Mouse (Mus musculus) lung, embryonic 14.5 days (tissue): Measurements from ENCODE around the gene Zfx. TPM values are rescaled to one million over a fixed set of nuclear protein-coding genes. Genes with fewer than 3 reads are reported as not detected.

Experiments used
- ATAC-seq: fragments of 200-750 bp; cut with Nextera tagmentation; 2 replicates; pipeline ENCODE4 v1.8.0; 2017; ENCODE audit warnings: mild to moderate bottlenecking, moderate TSS enrichment, moderate library complexity; ENCODE audit not compliant: insufficient read depth
- DNase-seq: peaks from one replicate; pipeline ENCODE4 v3.0.0-alpha.2; 2015
- H3K27ac ChIP-seq: fragments of 300-500 bp; sonication (generic); 2 replicates; pipeline ENCODE4 v1.5.1; 2014; ENCODE audit warnings: low read depth, mild to moderate bottlenecking, moderate library complexity
- H3K27me3 ChIP-seq: fragments of 300-500 bp; sonication (generic); 2 replicates; pipeline ENCODE4 v1.6.1; 2014; ENCODE audit warnings: low read length, control low read depth; ENCODE audit not compliant: insufficient read depth
- H3K36me3 ChIP-seq: fragments of 300-500 bp; sonication (generic); 2 replicates; pipeline ENCODE4 v1.6.1; 2014; ENCODE audit warnings: control low read depth; ENCODE audit not compliant: insufficient read depth
- H3K4me1 ChIP-seq: fragments of 300-500 bp; sonication (generic); 2 replicates; pipeline ENCODE4 v1.6.1; 2014; ENCODE audit warnings: antibody characterized with exemption, control low read depth; ENCODE audit not compliant: insufficient read depth
- H3K4me2 ChIP-seq: fragments of 300-500 bp; sonication (generic); 2 replicates; pipeline ENCODE4 v1.6.1; 2014; ENCODE audit warnings: mild to moderate bottlenecking
- H3K4me3 ChIP-seq: fragments of 300-500 bp; sonication (generic); 2 replicates; pipeline ENCODE4 v1.5.1; 2014; ENCODE audit warnings: low read depth, low read length
- H3K9ac ChIP-seq: fragments of 300-500 bp; sonication (generic); 2 replicates; pipeline ENCODE4 v1.6.1; 2014
- H3K9me3 ChIP-seq: fragments of 300-500 bp; sonication (generic); 2 replicates; pipeline ENCODE4 v1.6.1; 2016; ENCODE audit warnings: low read depth, low read length, control low read depth
- CTCF ChIP-seq: IDR thresholded peaks from 2 replicates; pipeline ENCODE4 v1.5.1; 2016; ENCODE audit warnings: antibody characterized with exemption, low read depth
- WGBS: fragments of 180-500 bp; shearing (Covaris S2); extraction: QIAGEN DNeasy Blood & Tissue Kit; methylation state at CpG from one replicate; pipeline ENCODE4 v1.1.7; 2014; 5-methylcytosine and 5-hydroxymethylcytosine counted together
- polyA plus RNA-seq: library from polyadenylated mRNA; unstranded; fragments of >200 nt; fragmentation: Nextera tagmentation; extraction: Ambion mirVana; gene quantifications from 2 replicates; pipeline ENCODE4 v1.2.1, GENCODE M21; 2014

Zfx gene
- polyA plus RNA-seq, 1 experiment from 2014 or later, result 37.5 TPM

- no peak for ATAC-seq
- no peak for DNase-seq
- H3K4me1 ChIP-seq, result no peaks in the 10 kb centered on the region
- 0 out of 2 replicates have a peak, but pooled peaks cover 14% of the 10 kb centered on the region for H3K27me3 ChIP-seq
- 70% methylated on average over 4 of the region's 4 CpGs for WGBS
- TF ChIP-seq CTCF, result no peak
- H3K9me3 ChIP-seq, result no peaks in the 10 kb centered on the region
- H3K36me3 ChIP-seq, result no peaks in the 10 kb centered on the region
- no peak overlapping the region for H3K4me3 ChIP-seq
- no peak overlapping the region for H3K4me2 ChIP-seq
- H3K9ac ChIP-seq, result no peak overlapping the region
- H3K27ac ChIP-seq, result no peak overlapping the region
Measured at GRCm38 (mm10) chrX:94135084-94135483, 11.6 kb upstream of the Zfx start.

DNA sequence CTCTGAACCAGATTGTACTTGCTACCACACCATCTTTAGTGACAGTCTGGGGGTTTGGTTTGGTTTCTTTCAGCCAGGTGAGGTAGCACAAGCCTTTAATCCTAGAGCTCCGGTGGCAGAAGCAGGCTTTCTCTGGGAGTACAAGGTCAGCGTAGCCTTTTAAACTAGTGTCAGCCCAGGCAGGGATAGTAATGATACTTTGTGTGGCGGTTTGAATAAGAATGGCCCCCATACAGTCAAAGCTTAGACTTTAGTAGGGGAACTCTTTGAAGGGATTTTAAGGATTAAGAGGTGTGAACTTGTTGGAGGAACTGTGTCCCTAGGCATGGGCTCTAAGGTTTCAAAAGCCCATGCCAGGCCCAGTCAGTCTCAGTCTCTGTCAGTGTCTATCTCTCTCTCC is 10.0 kb upstream of the Zfx start:
- H3K36me3 ChIP-seq, result no peaks in the 10 kb centered on the region
- H3K9me3 ChIP-seq, result no peaks in the 10 kb centered on the region
- no peaks in the 10 kb centered on the region for H3K4me1 ChIP-seq
- no peak for TF ChIP-seq CTCF
- WGBS, result 48% methylated on average over 3 of the region's 3 CpGs
- no peak overlapping the region for H3K27ac ChIP-seq
- DNase-seq (no peak), ATAC-seq (no peak)
- no peak overlapping the region for H3K4me3 ChIP-seq
- H3K4me2 ChIP-seq, result no peak overlapping the region
- H3K9ac ChIP-seq, result no peak overlapping the region
- H3K27me3 ChIP-seq, result 0 out of 2 replicates have a peak, but pooled peaks cover 14% of the 10 kb centered on the region

GRCm38 (mm10) chrX:94132239-94132638 is 8.7 kb upstream of the Zfx start:
- no peak overlapping the region for H3K27ac ChIP-seq
- 55% methylated on average over 3 of the region's 3 CpGs for WGBS
- no peak overlapping the region for H3K4me2 ChIP-seq
- ATAC-seq (no peak), DNase-seq (no peak)
- H3K9ac ChIP-seq, result no peak overlapping the region
- no peaks in the 10 kb centered on the region for H3K4me1 ChIP-seq
- TF ChIP-seq CTCF, result no peak
- H3K4me3 ChIP-seq, result no peak overlapping the region
- no peaks in the 10 kb centered on the region for H3K9me3 ChIP-seq
- 0 out of 2 replicates have a peak, but pooled peaks cover 14% of the 10 kb centered on the region for H3K27me3 ChIP-seq
- no peaks in the 10 kb centered on the region for H3K36me3 ChIP-seq

DNA sequence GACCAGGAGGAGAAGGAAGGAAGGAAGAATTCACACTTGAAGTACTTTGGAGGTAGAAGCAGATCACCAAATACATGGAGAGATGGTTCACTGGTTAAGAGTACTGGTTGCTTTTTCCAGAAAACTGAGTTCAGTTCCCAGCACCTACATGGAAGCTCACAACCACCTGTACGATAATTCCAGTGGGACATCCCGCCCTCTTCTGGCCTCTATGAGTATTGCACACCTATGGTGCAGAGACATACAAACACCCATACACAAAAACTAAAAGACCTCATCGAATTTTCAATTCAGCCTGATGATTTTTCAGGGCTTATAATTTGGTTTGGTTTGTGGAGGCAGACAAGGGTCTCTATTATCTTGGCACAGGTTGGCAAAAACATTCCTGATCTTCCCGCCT is 6.2 kb upstream of the Zfx start:
- 74% methylated on average over 4 of the region's 4 CpGs for WGBS

GRCm38 (mm10) chrX:94125950-94126349 is 2.4 kb upstream of the Zfx start:
- TF ChIP-seq CTCF, result no peak
- no peak overlapping the region for H3K9ac ChIP-seq
- no peaks in the 10 kb centered on the region for H3K27me3 ChIP-seq
- H3K9me3 ChIP-seq, result no peaks in the 10 kb centered on the region; the same call in 1 of the 2 replicates
- no peak overlapping the region for H3K27ac ChIP-seq
- no peak overlapping the region for H3K4me3 ChIP-seq
- no peaks in the 10 kb centered on the region for H3K36me3 ChIP-seq
- no peak overlapping the region for H3K4me2 ChIP-seq
- no peaks in the 10 kb centered on the region for H3K4me1 ChIP-seq
- WGBS, result 77% methylated on average over 2 of the region's 2 CpGs
- DNase-seq (no peak), ATAC-seq (no peak)

More for the DNA sequence above, 6.2 kb upstream of the Zfx start:
- H3K4me1 ChIP-seq, result no peaks in the 10 kb centered on the region
- DNase-seq, result no peak
- H3K27ac ChIP-seq, result no peak overlapping the region
- H3K4me3 ChIP-seq, result no peak overlapping the region
- TF ChIP-seq CTCF, result 0 out of 2 replicates have a peak, but pooled peaks have one; percentile 13
- no peak overlapping the region for H3K9ac ChIP-seq
- no peaks in the 10 kb centered on the region for H3K36me3 ChIP-seq
- 0 out of 2 replicates have a peak, but pooled peaks cover 14% of the 10 kb centered on the region for H3K27me3 ChIP-seq
- no peaks in the 10 kb centered on the region for H3K9me3 ChIP-seq
- H3K4me2 ChIP-seq, result no peak overlapping the region
- no peak for ATAC-seq

GRCm38 (mm10) chrX:94122709-94123058 is 818 bp downstream of the Zfx start:
- H3K4me2 ChIP-seq, result peak overlapping the region; percentile 54
- peak overlapping the region; percentile 60 for H3K4me3 ChIP-seq
- DNase-seq (no peak), ATAC-seq (no peak)
- H3K4me1 ChIP-seq, result no peaks in the 10 kb centered on the region
- no peak for TF ChIP-seq CTCF
- 10% methylated on average over 46 of the region's 53 CpGs for WGBS
- no peaks in the 10 kb centered on the region; the same call in 1 of the 2 replicates for H3K9me3 ChIP-seq
- peak overlapping the region; percentile 99 for H3K27ac ChIP-seq
- peak overlapping the region; percentile 94 for H3K9ac ChIP-seq
- no peaks in the 10 kb centered on the region for H3K27me3 ChIP-seq
- H3K36me3 ChIP-seq, result no peaks in the 10 kb centered on the region

DNA sequence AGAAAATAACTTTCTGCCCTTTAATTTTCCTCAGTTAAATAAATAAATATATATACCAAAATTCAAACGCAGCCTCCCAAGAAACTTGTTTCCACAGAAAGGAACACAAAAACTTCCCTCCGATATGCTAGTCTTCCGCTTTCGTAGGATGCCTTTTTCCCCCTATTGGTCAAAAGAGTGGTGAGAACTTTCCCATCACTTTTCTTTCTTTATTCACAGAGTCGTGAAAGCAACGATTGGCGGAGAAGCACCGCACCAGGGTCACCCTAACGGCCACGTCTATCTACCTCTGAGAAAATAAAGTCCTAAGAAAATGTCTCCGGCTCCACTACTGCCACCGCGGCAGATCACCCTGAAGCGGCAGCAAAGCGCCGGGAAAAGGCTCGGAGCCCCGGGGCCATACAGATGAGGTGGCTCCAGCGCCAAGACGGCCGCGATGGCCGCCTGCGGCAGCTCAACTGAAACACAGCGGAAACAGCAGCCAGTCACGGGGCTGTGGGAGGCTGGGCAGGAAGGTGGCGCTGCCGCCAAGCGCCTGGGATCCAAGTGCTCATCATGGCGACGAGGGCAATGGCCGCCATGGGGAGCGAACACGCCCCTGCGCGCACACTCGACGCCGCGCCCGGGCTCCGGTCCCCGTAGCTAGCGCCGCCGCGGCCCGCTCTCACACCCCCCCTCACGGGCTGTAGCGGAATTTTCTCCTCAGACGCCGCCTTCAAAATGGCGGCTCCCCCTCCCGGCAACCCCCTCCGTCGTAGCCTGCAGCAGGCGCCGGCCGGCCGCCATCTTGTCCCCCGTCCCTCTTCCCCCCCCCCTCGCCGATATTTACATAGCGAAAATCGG is 1.4 kb downstream of the Zfx start:
- H3K4me1 ChIP-seq, result no peaks in the 10 kb centered on the region
- peak overlapping the region; percentile 69 for H3K4me2 ChIP-seq
- peak; percentile 91 for DNase-seq
- ATAC-seq, result peak; percentile 88
- no peaks in the 10 kb centered on the region for H3K36me3 ChIP-seq
- WGBS, result 7% methylated on average over 36 of the region's 65 CpGs
- peak; percentile 46 for TF ChIP-seq CTCF
- peak overlapping the region; percentile 60 for H3K4me3 ChIP-seq
- H3K9ac ChIP-seq, result peak overlapping the region; percentile 94
- no peaks in the 10 kb centered on the region; the same call in 1 of the 2 replicates for H3K9me3 ChIP-seq
- H3K27ac ChIP-seq, result peak overlapping the region; percentile 99
- H3K27me3 ChIP-seq, result no peaks in the 10 kb centered on the region
